In genomic region chr15:78402423-78402822, GRCm38 (mm10) we compare ENCODE assay signal across 9 mouse cellular contexts. TPM values are rescaled to one million over a fixed set of nuclear protein-coding genes. Genes with fewer than 3 reads are reported as not detected.
DNase-seq lines count a peak whose midpoint lies in the region; ATAC-seq lines count a peak whose summit lies in the region.
"Had no signal": no experiment of that assay in that cellular context is flagged by ENCODE, and none has a peak within 500 bp of the region (broad histone marks: within the 10 kb centered on the region; RNA-seq: fewer than 3 reads in every experiment).

No protein-coding gene starts in this region.

- ATAC-seq in kidney, embryonic 14.5 days (ENCODE audit: low FRiP score, low TSS enrichment), result no peak
- no peak for ATAC-seq in heart, embryonic 15.5 days (replicated peaks; ENCODE audit: insufficient number of reproducible peaks, insufficient read depth, low FRiP score, low read depth)
- no peak for ATAC-seq in intestine, embryonic 16.5 days
- ATAC-seq: forebrain, embryonic 13.5 days had no signal

- WGBS in kidney, embryonic 14.5 days, result 74% methylated on average over 7 of the region's 7 CpGs
- WGBS in heart, embryonic 15.5 days, result 47% methylated on average over 7 of the region's 7 CpGs
- WGBS in intestine, embryonic 16.5 days, result 80% methylated on average over 7 of the region's 7 CpGs

- no peaks in the 10 kb centered on the region for H3K9me3 ChIP-seq in kidney, embryonic 14.5 days (ENCODE audit: control insufficient read depth, low read length)
- no peaks in the 10 kb centered on the region for H3K9me3 ChIP-seq in heart, embryonic 15.5 days (replicated peaks)
- no peaks in the 10 kb centered on the region for H3K9me3 ChIP-seq in intestine, embryonic 16.5 days (ENCODE audit: control insufficient read depth, low read length)
- H3K9me3 ChIP-seq: forebrain, embryonic 13.5 days had no signal

- H3K27me3 ChIP-seq in kidney, embryonic 14.5 days (ENCODE audit: control insufficient read depth, insufficient read depth, low read length), result no peaks in the 10 kb centered on the region
- H3K27me3 ChIP-seq in heart, embryonic 15.5 days, result no peaks in the 10 kb centered on the region
- H3K27me3 ChIP-seq in intestine, embryonic 16.5 days (replicated peaks; ENCODE audit: control insufficient read depth, insufficient read depth, low read length), result 0 out of 2 replicates have a peak, but pooled peaks cover 3% of the 10 kb centered on the region
- H3K27me3 ChIP-seq: forebrain, embryonic 13.5 days had no signal

- H3K27ac ChIP-seq in kidney, embryonic 14.5 days (ENCODE audit: low read depth, low read length), result no peak overlapping the region
- H3K27ac ChIP-seq in heart, embryonic 15.5 days, result peak overlapping the region; percentile 96
- no peak overlapping the region for H3K27ac ChIP-seq in intestine, embryonic 16.5 days (ENCODE audit: low read length)
- H3K27ac ChIP-seq: forebrain, embryonic 13.5 days had no signal

- no peak overlapping the region for H3K4me3 ChIP-seq in kidney, embryonic 14.5 days (ENCODE audit: low read length)
- H3K4me3 ChIP-seq in heart, embryonic 15.5 days, result no peak overlapping the region
- H3K4me3 ChIP-seq in intestine, embryonic 16.5 days (ENCODE audit: low read length), result no peak overlapping the region
- H3K4me3 ChIP-seq: forebrain, embryonic 13.5 days had no signal

- no peak overlapping the region for H3K9ac ChIP-seq in kidney, embryonic 14.5 days (ENCODE audit: low read depth, low read length)
- H3K9ac ChIP-seq in heart, embryonic 15.5 days, result 0 out of 2 replicates have a peak overlapping the region, but pooled peaks have one; percentile 5
- H3K9ac ChIP-seq in intestine, embryonic 16.5 days (ENCODE audit: low read depth, low read length), result no peak overlapping the region
- H3K9ac ChIP-seq: forebrain, embryonic 13.5 days had no signal

- no peak overlapping the region for H3K4me2 ChIP-seq in kidney, embryonic 14.5 days (replicated peaks; ENCODE audit: low read depth, low read length)
- H3K4me2 ChIP-seq in heart, embryonic 15.5 days, result peak overlapping the region; percentile 86; the same call in 1 of the 2 replicates
- H3K4me2 ChIP-seq in intestine, embryonic 16.5 days (ENCODE audit: low read depth, low read length), result no peak overlapping the region
- H3K4me2 ChIP-seq: forebrain, embryonic 13.5 days had no signal

- peak; percentile 62 for DNase-seq in kidney, adult 11 months
- DNase-seq in kidney, postnatal 4 days, result peak; percentile 30 to 50
- peak; percentile 83 to 92 for DNase-seq in lung, postnatal 4 days
- DNase-seq in T-cell, adult 2 months (ENCODE audit: low spot score), result no peak
- no peak for DNase-seq in cerebellum, postnatal 36 days

- H3K36me3 ChIP-seq in kidney, embryonic 14.5 days (ENCODE audit: control insufficient read depth, insufficient read depth, low read length), result no peaks in the 10 kb centered on the region
- H3K36me3 ChIP-seq in heart, embryonic 15.5 days, result no peaks in the 10 kb centered on the region; the same call in 1 of the 2 replicates
- no peaks in the 10 kb centered on the region for H3K36me3 ChIP-seq in intestine, embryonic 16.5 days (ENCODE audit: control insufficient read depth, insufficient read depth, low read length)

- peaks cover 24% of the 10 kb centered on the region for H3K4me1 ChIP-seq in kidney, embryonic 14.5 days (ENCODE audit: control insufficient read depth, insufficient read depth, low read length)
- H3K4me1 ChIP-seq in heart, embryonic 15.5 days (replicated peaks), result peaks cover 57% of the 10 kb centered on the region
- H3K4me1 ChIP-seq in intestine, embryonic 16.5 days (ENCODE audit: control insufficient read depth, insufficient read depth, low read length), result peaks cover 27% of the 10 kb centered on the region

RNA-seq across cellular contexts. Expression of gene Tst, which starts 3.3 kb away (rescaled TPM):
- 32.4 and 32.8 TPM in 2 replicates for polyA plus RNA-seq in kidney, embryonic 14.5 days (2014; fragmentation: Nextera tagmentation; extraction: Ambion mirVana)
- 22.6 and 38.7 TPM in 2 replicates for polyA plus RNA-seq in heart, embryonic 15.5 days (2015; fragmentation: Nextera tagmentation; extraction: Ambion mirVana)
- 62.9 and 68.1 TPM in 2 replicates for polyA plus RNA-seq in intestine, embryonic 16.5 days (2015; fragmentation: Nextera tagmentation; extraction: Ambion mirVana)

RNA-seq across cellular contexts. Expression of gene Mpst, which starts 3.8 kb away (rescaled TPM):
- 4.3 and 5.3 TPM in 2 replicates for polyA plus RNA-seq in kidney, embryonic 14.5 days (2014; fragmentation: Nextera tagmentation; extraction: Ambion mirVana)
- polyA plus RNA-seq in heart, embryonic 15.5 days (2015; fragmentation: Nextera tagmentation; extraction: Ambion mirVana), result 1.3 and 1.5 TPM in 2 replicates
- polyA plus RNA-seq in intestine, embryonic 16.5 days (2015; fragmentation: Nextera tagmentation; extraction: Ambion mirVana), result 3.0 and 3.4 TPM in 2 replicates

RNA-seq across cellular contexts. Expression of gene Tex33, which starts 6.7 kb away (rescaled TPM):
- not detected in 2 replicates for polyA plus RNA-seq in kidney, embryonic 14.5 days (2014; fragmentation: Nextera tagmentation; extraction: Ambion mirVana)
- polyA plus RNA-seq in heart, embryonic 15.5 days (2015; fragmentation: Nextera tagmentation; extraction: Ambion mirVana), result not detected in 2 replicates
- not detected in 2 replicates for polyA plus RNA-seq in intestine, embryonic 16.5 days (2015; fragmentation: Nextera tagmentation; extraction: Ambion mirVana)
- polyA plus RNA-seq: forebrain, embryonic 13.5 days had no signal

RNA-seq across cellular contexts. Expression of gene Kctd17, which starts 25.9 kb away (rescaled TPM):
- 36.3 and 48.8 TPM in 2 replicates for polyA plus RNA-seq in kidney, embryonic 14.5 days (2014; fragmentation: Nextera tagmentation; extraction: Ambion mirVana)
- polyA plus RNA-seq in heart, embryonic 15.5 days (2015; fragmentation: Nextera tagmentation; extraction: Ambion mirVana), result 19.1 and 28.5 TPM in 2 replicates
- polyA plus RNA-seq in intestine, embryonic 16.5 days (2015; fragmentation: Nextera tagmentation; extraction: Ambion mirVana), result 20.2 and 23.6 TPM in 2 replicates

Comparison
In these comparisons a context has a peak if more than half of its experiments do, and no peak if none do; other contexts are left out.
1. DNase-seq: peak in kidney, adult 11 months (single experiment), kidney, postnatal 4 days (2 of 2) and lung, postnatal 4 days (2 of 2); none in T-cell, adult 2 months (single experiment) and cerebellum, postnatal 36 days (0 of 2).